ENCODE assay signal across 23 mouse cellular contexts in genomic region chr2:131936410-131936809, GRCm38 (mm10). TPM values are rescaled to one million over a fixed set of nuclear protein-coding genes. Genes with fewer than 3 reads are reported as not detected.
DNase-seq lines count a peak whose midpoint lies in the region; ATAC-seq and TF ChIP-seq lines count a peak whose summit lies in the region.
"Had no signal": no experiment of that assay in that cellular context is flagged by ENCODE, and none has a peak within 500 bp of the region (broad histone marks: within the 10 kb centered on the region; RNA-seq: fewer than 3 reads in every experiment).

No protein-coding gene starts in this region.

- no peak overlapping the region for H3K9ac ChIP-seq in heart, adult 2 months (ENCODE audit: low read depth, low read length)
- H3K9ac ChIP-seq in liver, embryonic 11.5 days (ENCODE audit: low read depth, low read length), result no peak overlapping the region
- H3K9ac ChIP-seq in liver, postnatal 0 days (replicated peaks), result no peak overlapping the region
- H3K9ac ChIP-seq: embryonic facial prominence, embryonic 12.5 days; forebrain, embryonic 13.5 days; forebrain, embryonic 15.5 days had no signal

- H3K27me3 ChIP-seq in heart, embryonic 10.5 days (ENCODE audit: insufficient read depth, poor library complexity, severe bottlenecking), result no peaks in the 10 kb centered on the region
- no peaks in the 10 kb centered on the region for H3K27me3 ChIP-seq in heart, adult 2 months (ENCODE audit: control insufficient read depth, insufficient read depth, low read length)
- H3K27me3 ChIP-seq in liver, embryonic 11.5 days (replicated peaks; ENCODE audit: control insufficient read depth, insufficient read depth, low read length), result no peaks in the 10 kb centered on the region
- no peaks in the 10 kb centered on the region for H3K27me3 ChIP-seq in liver, postnatal 0 days (ENCODE audit: insufficient read depth, low read length)
- no peaks in the 10 kb centered on the region for H3K27me3 ChIP-seq in G1E (ENCODE audit: insufficient read depth, low read length)
- H3K27me3 ChIP-seq: embryonic facial prominence, embryonic 12.5 days; forebrain, embryonic 13.5 days; forebrain, embryonic 15.5 days; Patski had no signal

- H3K27ac ChIP-seq in heart, embryonic 10.5 days, result no peak overlapping the region
- H3K27ac ChIP-seq in heart, adult 2 months, result no peak overlapping the region
- no peak overlapping the region for H3K27ac ChIP-seq in liver, embryonic 11.5 days (ENCODE audit: low read depth, low read length)
- H3K27ac ChIP-seq in liver, postnatal 0 days (ENCODE audit: low read depth), result no peak overlapping the region
- H3K27ac ChIP-seq: embryonic facial prominence, embryonic 10.5 days; embryonic facial prominence, embryonic 12.5 days; forebrain, embryonic 13.5 days; forebrain, embryonic 15.5 days had no signal

- 93% methylated on average over 10 of the region's 10 CpGs for whole genome bisulfite sequencing in heart, embryonic 10.5 days
- 99% methylated on average over 10 of the region's 10 CpGs for WGBS in heart, adult 2 months
- 93% methylated on average over 10 of the region's 10 CpGs for WGBS in liver, embryonic 11.5 days
- 93% methylated on average over 10 of the region's 10 CpGs for WGBS in liver, postnatal 0 days (ENCODE audit: insufficient replicate concordance)

- peak; percentile 54 for DNase-seq in heart, embryonic 10.5 days (ENCODE audit: low spot score)
- DNase-seq in heart, adult 2 months, result no peak
- peak; percentile 26 for DNase-seq in liver, embryonic 11.5 days (ENCODE audit: low spot score)
- DNase-seq in liver, postnatal 0 days, result no peak
- no peak for DNase-seq in G1E (ENCODE audit: low spot score)
- DNase-seq in kidney, adult 9 months, result no peak
- DNase-seq: cerebellum, adult 11-12 months; cerebellum, adult 2 months; cerebellum, adult 9-10 months; cerebellum, postnatal 10 days had no signal

- peaks cover 11% of the 10 kb centered on the region for H3K36me3 ChIP-seq in heart, embryonic 10.5 days
- H3K36me3 ChIP-seq in heart, adult 2 months (ENCODE audit: control insufficient read depth, insufficient read depth, low read length), result no peaks in the 10 kb centered on the region
- no peaks in the 10 kb centered on the region for H3K36me3 ChIP-seq in liver, embryonic 11.5 days (ENCODE audit: control insufficient read depth, insufficient read depth, low read length)
- H3K36me3 ChIP-seq in liver, postnatal 0 days (replicated peaks; ENCODE audit: insufficient read depth, low read length), result 0 out of 2 replicates have a peak, but pooled peaks cover 5% of the 10 kb centered on the region
- peaks cover 78% of the 10 kb centered on the region for H3K36me3 ChIP-seq in G1E (replicated peaks)

- no peaks in the 10 kb centered on the region for H3K79me2 ChIP-seq in heart, adult 2 months (replicated peaks; ENCODE audit: control insufficient read depth, insufficient read depth, low read length)

- H3K4me2 ChIP-seq in liver, embryonic 11.5 days, result no peak overlapping the region
- no peak overlapping the region for H3K4me2 ChIP-seq in liver, postnatal 0 days (ENCODE audit: low read depth, low read length)
- H3K4me2 ChIP-seq: embryonic facial prominence, embryonic 12.5 days; forebrain, embryonic 13.5 days; forebrain, embryonic 15.5 days had no signal

- no peak for ATAC-seq in liver, embryonic 11.5 days (replicated peaks; ENCODE audit: low FRiP score)
- no peak for ATAC-seq in liver, postnatal 0 days
- ATAC-seq in G1E (ENCODE audit: extremely low read depth, insufficient number of reproducible peaks, low FRiP score, poor library complexity, severe bottlenecking), result no peak
- ATAC-seq: activated CD4-positive, CD25-positive, alpha-beta regulatory T cell, adult 4 months; forebrain, embryonic 13.5 days; forebrain, embryonic 15.5 days had no signal

- H3K4me3 ChIP-seq in heart, embryonic 10.5 days, result no peak overlapping the region
- H3K4me3 ChIP-seq in heart, adult 2 months, result no peak overlapping the region
- no peak overlapping the region for H3K4me3 ChIP-seq in liver, embryonic 11.5 days (ENCODE audit: low read depth, low read length)
- no peak overlapping the region for H3K4me3 ChIP-seq in liver, postnatal 0 days (ENCODE audit: low read depth, low read length)
- 0 out of 2 replicates have a peak overlapping the region, but pooled peaks have one; percentile 7 for H3K4me3 ChIP-seq in G1E (ENCODE audit: low read depth, low read length)
- H3K4me3 ChIP-seq: embryonic facial prominence, embryonic 10.5 days; embryonic facial prominence, embryonic 12.5 days; forebrain, embryonic 13.5 days; forebrain, embryonic 15.5 days had no signal

- no peak for TF ChIP-seq EP300 in heart, adult 2 months (IDR thresholded peaks at IDR 0.05; ENCODE audit: insufficient read depth, low read depth, low read length)
- TF ChIP-seq EP300 in liver, postnatal 0 days (IDR thresholded peaks at IDR 0.05; ENCODE audit: low read depth), result no peak

- no peak for TF ChIP-seq CTCF in heart, adult 2 months (IDR thresholded peaks at IDR 0.05)
- TF ChIP-seq CTCF in liver, postnatal 0 days (IDR thresholded peaks at IDR 0.05; ENCODE audit: low read depth), result no peak
- TF ChIP-seq CTCF in G1E (IDR thresholded peaks at IDR 0.05; ENCODE audit: low read depth, low read length), result no peak

- peaks cover 37% of the 10 kb centered on the region for H3K4me1 ChIP-seq in heart, embryonic 10.5 days
- H3K4me1 ChIP-seq in heart, adult 2 months (ENCODE audit: control insufficient read depth, insufficient read depth, low read length), result peaks cover 6% of the 10 kb centered on the region
- H3K4me1 ChIP-seq in liver, embryonic 11.5 days (replicated peaks; ENCODE audit: control insufficient read depth, insufficient read depth, low read length), result peaks cover 9% of the 10 kb centered on the region; the same call in 1 of the 2 replicates
- peaks cover 15% of the 10 kb centered on the region for H3K4me1 ChIP-seq in liver, postnatal 0 days (ENCODE audit: insufficient read depth)
- H3K4me1 ChIP-seq in G1E (ENCODE audit: insufficient read depth, low read depth, low read length), result peaks cover 83% of the 10 kb centered on the region

- intact Hi-C loops in heart, adult 2 months (cut with DNase I), result loop anchor here (5.0 kb wide), 1 partner anchor 34 kb away; no protein-coding TSS in a partner anchor

- no peak for TF ChIP-seq POLR2A in heart, adult 2 months (IDR thresholded peaks at IDR 0.05; ENCODE audit: insufficient read depth, low read depth, low read length)

- no peaks in the 10 kb centered on the region for H3K9me3 ChIP-seq in heart, embryonic 10.5 days
- H3K9me3 ChIP-seq in liver, embryonic 11.5 days (ENCODE audit: control insufficient read depth, low read length), result no peaks in the 10 kb centered on the region
- no peaks in the 10 kb centered on the region for H3K9me3 ChIP-seq in liver, postnatal 0 days (ENCODE audit: low read length)
- no peaks in the 10 kb centered on the region for H3K9me3 ChIP-seq in G1E (replicated peaks)
- H3K9me3 ChIP-seq: embryonic facial prominence, embryonic 10.5 days; embryonic facial prominence, embryonic 12.5 days; forebrain, embryonic 13.5 days; forebrain, embryonic 15.5 days had no signal

RNA-seq across cellular contexts. Expression of gene Prnd, which starts 14.3 kb away (rescaled TPM):
- 3.1 and 4.6 TPM in 2 replicates for polyA plus RNA-seq in heart, embryonic 10.5 days (2016; fragmentation: Nextera tagmentation; extraction: Ambion mirVana)
- 1 to 10 TPM in 1 of 2 experiments, under 1 TPM in 1; 0.65 to 1.2 TPM for total RNA-seq in heart, adult 2 months (2021)
- 3.8 and 9.9 TPM in 2 replicates for polyA plus RNA-seq in heart, adult 2 months (2012; rRNA removed)
- polyA plus RNA-seq in liver, embryonic 11.5 days (2014; fragmentation: Nextera tagmentation; extraction: Ambion mirVana), result 1.6 and 2.5 TPM in 2 replicates
- polyA plus RNA-seq in liver, postnatal 0 days (2015; fragmentation: Nextera tagmentation; extraction: Ambion mirVana), result 0.40 and 0.47 TPM in 2 replicates
- total RNA-seq in G1E (2014; fragmentation: Nextera tagmentation), result not detected in 2 replicates
- total RNA-seq in G1E (2017), result 0.05 and 0.12 TPM in 2 replicates
- polyA plus RNA-seq in G1E (2012), result not detected in 2 replicates

RNA-seq across cellular contexts. Expression of gene Prn, which starts 26.7 kb away (rescaled TPM):
- polyA plus RNA-seq in heart, embryonic 10.5 days (2016; fragmentation: Nextera tagmentation; extraction: Ambion mirVana), result 0.35 TPM in 1 of 2 replicates, not detected in the other
- under 1 TPM in 1 of 2 experiments, not detected in 1; 0.23 TPM for total RNA-seq in heart, adult 2 months (2021)
- polyA plus RNA-seq in heart, adult 2 months (2012; rRNA removed), result not detected in 2 replicates
- 0.25 TPM in 1 of 2 replicates, not detected in the other for polyA plus RNA-seq in liver, embryonic 11.5 days (2014; fragmentation: Nextera tagmentation; extraction: Ambion mirVana)
- polyA plus RNA-seq in liver, postnatal 0 days (2015; fragmentation: Nextera tagmentation; extraction: Ambion mirVana), result not detected in 2 replicates
- total RNA-seq in G1E (2014; fragmentation: Nextera tagmentation) (not detected in 2 replicates), G1E (2017) (not detected in 2 replicates)
- not detected in 2 replicates for polyA plus RNA-seq in G1E (2012)
- total RNA-seq: adrenal gland, adult 18-20 months; adrenal gland, adult 8-10 months; ES-E14 had no signal
- polyA plus RNA-seq: activated CD4-positive, CD25-positive, alpha-beta regulatory T cell, adult 4 months; C2C12; cerebellum, adult 2 months; cortical plate, adult 2 months; embryonic facial prominence, embryonic 10.5 days; embryonic facial prominence, embryonic 12.5 days; embryonic facial prominence, embryonic 14.5 days; forebrain, embryonic 11.5 days; forebrain, embryonic 13.5 days; Patski had no signal

RNA-seq across cellular contexts. Expression of gene Prnp, which starts 26.7 kb away (rescaled TPM):
- polyA plus RNA-seq in heart, embryonic 10.5 days (2016; fragmentation: Nextera tagmentation; extraction: Ambion mirVana), result 62.6 and 67.0 TPM in 2 replicates
- total RNA-seq in heart, adult 2 months (2021), result 100 to 1,000 TPM; 109 to 129 TPM
- 101 and 110 TPM in 2 replicates for polyA plus RNA-seq in heart, adult 2 months (2012; rRNA removed)
- 32.6 and 33.3 TPM in 2 replicates for polyA plus RNA-seq in liver, embryonic 11.5 days (2014; fragmentation: Nextera tagmentation; extraction: Ambion mirVana)
- 19.5 and 20.2 TPM in 2 replicates for polyA plus RNA-seq in liver, postnatal 0 days (2015; fragmentation: Nextera tagmentation; extraction: Ambion mirVana)
- total RNA-seq in G1E (2014; fragmentation: Nextera tagmentation) (350 and 399 TPM in 2 replicates), G1E (2017) (977 and 998 TPM in 2 replicates)
- 153 and 174 TPM in 2 replicates for polyA plus RNA-seq in G1E (2012)

Comparison
In these comparisons a context has a peak if more than half of its experiments do, and no peak if none do; other contexts are left out.
1. DNase-seq: peak in heart, embryonic 10.5 days (single experiment) and liver, embryonic 11.5 days (single experiment); none in heart, adult 2 months (0 of 2), liver, postnatal 0 days (single experiment), G1E (single experiment) and kidney, adult 9 months (single experiment).